Mouse (Mus musculus) neural tube, embryonic 15.5 days (tissue): ENCODE data around the gene Arhgef10l. TPM values are rescaled to one million over a fixed set of nuclear protein-coding genes. Genes with fewer than 3 reads are reported as not detected.

Source experiments
- ATAC-seq: fragments of 200-750 bp; cut with Nextera tagmentation; 2 replicates; pipeline ENCODE4 v1.8.0; 2017; ENCODE audit warnings: mild to moderate bottlenecking, moderate TSS enrichment, moderate library complexity; ENCODE audit not compliant: low FRiP score
- H3K27ac ChIP-seq: fragments of 300-500 bp; sonication (generic); replicated peaks from 2 replicates; pipeline ENCODE4 v1.5.1; 2015; ENCODE audit warnings: mild to moderate bottlenecking, inconsistent platforms
- H3K27me3 ChIP-seq: fragments of 300-500 bp; sonication (generic); replicated peaks from 2 replicates; pipeline ENCODE4 v1.6.1; 2015; ENCODE audit warnings: inconsistent platforms
- H3K36me3 ChIP-seq: fragments of 300-500 bp; sonication (generic); 2 replicates; pipeline ENCODE4 v1.6.1; 2015; ENCODE audit warnings: inconsistent platforms
- H3K4me1 ChIP-seq: fragments of 300-500 bp; sonication (generic); 2 replicates; pipeline ENCODE4 v1.6.1; 2015; ENCODE audit warnings: inconsistent platforms
- H3K4me2 ChIP-seq: fragments of 300-500 bp; sonication (generic); 2 replicates; pipeline ENCODE4 v1.6.1; 2015; ENCODE audit warnings: inconsistent platforms, mild to moderate bottlenecking, moderate library complexity
- H3K4me3 ChIP-seq: fragments of 300-500 bp; sonication (generic); replicated peaks from 2 replicates; pipeline ENCODE4 v1.5.1; 2015; ENCODE audit warnings: mild to moderate bottlenecking, inconsistent platforms
- H3K9ac ChIP-seq: fragments of 300-500 bp; sonication (generic); replicated peaks from 2 replicates; pipeline ENCODE4 v1.6.1; 2015; ENCODE audit warnings: mild to moderate bottlenecking, inconsistent platforms
- H3K9me3 ChIP-seq: fragments of 300-500 bp; sonication (generic); replicated peaks from 2 replicates; pipeline ENCODE4 v1.6.1; 2016; ENCODE audit warnings: inconsistent platforms
- WGBS: fragments of 180-500 bp; shearing (Covaris S2); methylation state at CpG from one replicate; pipeline ENCODE4 v1.1.7; 2015; ENCODE audit warnings: mixed read lengths; 5-methylcytosine and 5-hydroxymethylcytosine counted together
- polyA plus RNA-seq: library from polyadenylated mRNA; unstranded; fragments of >200 nt; fragmentation: Nextera tagmentation; extraction: Ambion mirVana; gene quantifications from 2 replicates; pipeline ENCODE4 v1.2.1, GENCODE M21; 2015

Arhgef10l gene
- polyA plus RNA-seq, 1 experiment from 2014 or later = 23.6 TPM

GRCm38 (mm10) chr4:140702611-140703327 is 37.0 kb upstream of the Arhgef10l start:
- peak overlapping the region; percentile 93 for H3K27ac ChIP-seq
- H3K4me1 ChIP-seq = peaks cover 68% of the 10 kb centered on the region
- peak overlapping the region; percentile 86 for H3K4me3 ChIP-seq
- WGBS = under 1% methylated on average over 37 of the region's 68 CpGs
- peaks cover 8% of the 10 kb centered on the region; the same call in 1 of the 2 replicates for H3K36me3 ChIP-seq
- H3K9ac ChIP-seq = peak overlapping the region; percentile 90
- H3K9me3 ChIP-seq = no peaks in the 10 kb centered on the region
- ATAC-seq = peak; percentile 83
- peak overlapping the region; percentile 92 for H3K4me2 ChIP-seq
- H3K27me3 ChIP-seq = peaks cover 14% of the 10 kb centered on the region

GRCm38 (mm10) chr4:140701716-140702561 is 36.1 kb upstream of the Arhgef10l start:
- Histone ChIP-seq H3K27ac (peak overlapping the region; percentile 93), H3K9me3 (no peaks in the 10 kb centered on the region), H3K4me3 (peak overlapping the region; percentile 86), H3K36me3 (peaks cover 7% of the 10 kb centered on the region; the same call in 1 of the 2 replicates), H3K4me2 (peak overlapping the region; percentile 92), H3K9ac (peak overlapping the region; percentile 90), H3K27me3 (peaks cover 14% of the 10 kb centered on the region), H3K4me1 (peaks cover 61% of the 10 kb centered on the region)
- WGBS = under 1% methylated on average over 64 of the region's 107 CpGs
- ATAC-seq = peak; percentile 22

DNA sequence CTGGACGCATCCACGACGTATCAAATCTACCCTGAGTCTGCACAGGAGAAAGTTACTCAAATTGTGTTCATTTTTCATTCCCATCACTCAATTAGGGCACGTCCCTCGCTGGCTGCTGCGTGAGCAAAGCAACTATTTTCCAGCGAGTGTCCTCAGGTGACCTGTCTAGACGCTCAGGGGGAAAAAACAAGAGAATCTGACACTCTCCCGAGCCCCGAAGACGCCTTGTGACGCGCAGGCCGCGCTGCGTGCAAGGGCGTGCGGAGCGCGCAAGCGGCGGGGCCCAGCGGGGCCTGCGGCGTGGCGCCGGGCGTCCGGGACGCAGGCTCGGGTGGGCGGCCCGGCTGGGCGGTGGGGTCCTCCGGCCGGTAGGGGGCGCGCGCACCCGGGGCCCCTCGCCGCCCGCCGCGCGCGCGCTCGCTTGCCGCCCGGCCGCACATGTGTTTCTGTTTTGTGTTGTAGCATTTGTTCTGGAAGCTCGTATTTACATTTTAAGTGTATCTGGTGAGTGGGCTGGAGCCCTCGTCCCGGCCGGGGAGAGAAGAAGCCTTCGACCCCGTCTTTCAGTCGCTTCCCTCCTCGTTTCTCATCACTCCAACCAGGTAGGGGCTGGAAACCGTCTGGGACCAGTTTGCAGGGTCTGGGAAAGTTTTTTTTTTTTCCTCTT is 35.4 kb upstream of the Arhgef10l start:
- peaks cover 54% of the 10 kb centered on the region for H3K4me1 ChIP-seq
- WGBS = under 1% methylated on average over 61 of the region's 61 CpGs

GRCm38 (mm10) chr4:140700269-140701018 is 34.6 kb upstream of the Arhgef10l start, which contains the start of gene Rcc2:
Gene Rcc2, plus strand, starts transcription at chr4:140700541.
- no peaks in the 10 kb centered on the region for H3K9me3 ChIP-seq
- peaks cover 14% of the 10 kb centered on the region for H3K27me3 ChIP-seq
- H3K27ac ChIP-seq = peak within 1 kb of the TSS; percentile 93
- peaks cover 48% of the 10 kb centered on the region for H3K4me1 ChIP-seq
- no peaks in the 10 kb centered on the region for H3K36me3 ChIP-seq
- H3K4me2 ChIP-seq = peak within 1 kb of the TSS; percentile 92
- ATAC-seq = no peak
- H3K4me3 ChIP-seq = peak within 1 kb of the TSS; percentile 86
- 8% methylated on average over 20 of the region's 20 CpGs for WGBS
- peak within 1 kb of the TSS; percentile 90 for H3K9ac ChIP-seq

More for the DNA sequence above, 35.4 kb upstream of the Arhgef10l start:
- Histone ChIP-seq H3K36me3 (no peaks in the 10 kb centered on the region), H3K27me3 (peaks cover 14% of the 10 kb centered on the region), H3K4me3 (peak overlapping the region; percentile 86), H3K4me2 (peak overlapping the region; percentile 92), H3K27ac (peak overlapping the region; percentile 93), H3K9me3 (no peaks in the 10 kb centered on the region), H3K9ac (peak overlapping the region; percentile 90)
- peak; percentile 68; the same call in 1 of the 2 replicates for ATAC-seq

GRCm38 (mm10) chr4:140699441-140700127 is 33.8 kb upstream of the Arhgef10l start:
- Histone ChIP-seq H3K9me3 (no peaks in the 10 kb centered on the region), H3K9ac (peak overlapping the region; percentile 36), H3K4me2 (peak overlapping the region; percentile 92), H3K4me1 (peaks cover 39% of the 10 kb centered on the region), H3K27ac (no peak overlapping the region), H3K36me3 (no peaks in the 10 kb centered on the region), H3K27me3 (peaks cover 14% of the 10 kb centered on the region), H3K4me3 (peak overlapping the region; percentile 86)
- ATAC-seq = no peak
- WGBS = 6% methylated on average over 29 of the region's 29 CpGs

GRCm38 (mm10) chr4:140695675-140696585 is 30.1 kb upstream of the Arhgef10l start:
- H3K4me3 ChIP-seq = no peak overlapping the region
- H3K27ac ChIP-seq = no peak overlapping the region
- H3K9me3 ChIP-seq = no peaks in the 10 kb centered on the region
- H3K36me3 ChIP-seq = no peaks in the 10 kb centered on the region
- no peak for ATAC-seq
- peaks cover 14% of the 10 kb centered on the region for H3K27me3 ChIP-seq
- H3K9ac ChIP-seq = no peak overlapping the region
- H3K4me2 ChIP-seq = no peak overlapping the region
- H3K4me1 ChIP-seq = peaks cover 18% of the 10 kb centered on the region
- 83% methylated on average over 14 of the region's 14 CpGs for WGBS

DNA sequence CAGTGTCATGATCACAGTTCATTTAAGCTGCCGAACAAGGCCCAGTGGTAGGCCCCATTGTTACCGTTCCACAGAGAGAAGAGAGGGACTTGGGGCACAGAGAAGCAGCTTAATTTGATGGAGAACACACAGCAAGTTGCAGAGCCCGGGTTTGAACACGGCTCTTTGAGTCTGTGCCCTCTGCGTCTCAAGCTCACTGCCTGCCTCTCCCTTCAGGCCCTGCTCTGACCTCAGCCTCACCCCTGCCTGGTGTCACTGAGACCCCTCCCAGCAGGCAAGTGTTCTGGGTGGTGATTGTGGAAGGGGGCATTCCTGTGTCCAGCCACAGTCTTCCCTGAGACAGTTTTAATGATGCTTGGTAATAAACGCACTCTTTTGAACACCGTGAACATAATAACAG is 29.3 kb upstream of the Arhgef10l start:
- WGBS = 63% methylated on average over 7 of the region's 7 CpGs
- Histone ChIP-seq H3K9ac (no peak overlapping the region), H3K9me3 (no peaks in the 10 kb centered on the region), H3K4me2 (no peak overlapping the region), H3K27ac (no peak overlapping the region), H3K27me3 (peaks cover 11% of the 10 kb centered on the region), H3K4me3 (no peak overlapping the region), H3K4me1 (peaks cover 11% of the 10 kb centered on the region), H3K36me3 (no peaks in the 10 kb centered on the region)
- ATAC-seq = no peak

GRCm38 (mm10) chr4:140694551-140695060 is 28.8 kb upstream of the Arhgef10l start:
- no peak for ATAC-seq

DNA sequence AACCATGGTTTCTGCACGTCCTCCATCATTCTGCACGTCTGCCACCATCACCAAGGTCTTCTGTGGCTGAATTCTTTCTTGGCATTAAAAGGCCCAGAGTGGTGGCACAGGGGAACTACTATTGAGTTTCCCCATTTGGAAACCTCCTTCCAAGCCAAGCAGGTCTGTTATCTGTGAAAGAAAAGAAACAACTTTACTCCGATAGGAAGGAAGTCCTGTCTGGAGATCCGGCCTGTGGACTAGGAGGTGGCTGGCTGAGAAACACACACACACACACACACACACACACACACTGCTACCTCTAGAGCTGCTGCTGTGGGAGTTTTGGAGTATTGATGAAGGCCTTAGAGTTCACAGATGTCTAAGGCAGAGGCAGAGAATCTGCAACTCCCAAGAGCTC is 27.7 kb upstream of the Arhgef10l start:
- Histone ChIP-seq H3K4me3 (no peak overlapping the region), H3K36me3 (no peaks in the 10 kb centered on the region), H3K9me3 (no peaks in the 10 kb centered on the region), H3K4me2 (no peak overlapping the region), H3K27me3 (peaks cover 4% of the 10 kb centered on the region), H3K4me1 (no peaks in the 10 kb centered on the region), H3K27ac (no peak overlapping the region), H3K9ac (no peak overlapping the region)
- no peak for ATAC-seq
- 78% methylated on average over 4 of the region's 4 CpGs for WGBS

More at GRCm38 (mm10) chr4:140694551-140695060, 28.8 kb upstream of the Arhgef10l start:
- peaks cover 11% of the 10 kb centered on the region for H3K27me3 ChIP-seq
- H3K4me1 ChIP-seq = peaks cover 5% of the 10 kb centered on the region
- no peak overlapping the region for H3K9ac ChIP-seq
- H3K36me3 ChIP-seq = no peaks in the 10 kb centered on the region
- no peak overlapping the region for H3K4me2 ChIP-seq
- no peaks in the 10 kb centered on the region for H3K9me3 ChIP-seq
- no peak overlapping the region for H3K27ac ChIP-seq
- no peak overlapping the region for H3K4me3 ChIP-seq
- whole genome bisulfite sequencing = 24% methylated on average over 1 of the region's 1 CpGs
